Mouse (Mus musculus): ENCODE measurements at regions not wholly inside any gene's neighbourhood (a gene's known extent, or its start where the extent isn't known, plus 50 kb on each side); places are given as distances from the start of the nearest gene placed in this dataset.

GRCm38 (mm10) chr1:35713961-35714360 lies 354.2 kb upstream of the Hs6st1 start:
- TF ChIP-seq POLR2A (IDR thresholded peaks at IDR 0.05; ENCODE audit: insufficient read depth, low read depth, low read length) (no peak), CTCF (IDR thresholded peaks at IDR 0.05; ENCODE audit: insufficient read depth, low read depth, low read length) (no peak)

Measured in olfactory bulb, adult 2 months (tissue).